Mouse (Mus musculus) MEL (cell line): Measurements from ENCODE around the gene Gm44973. TPM values are rescaled to one million over a fixed set of nuclear protein-coding genes. Genes with fewer than 3 reads are reported as not detected.

Source experiments
- DNase-seq: peaks from one replicate; pipeline ENCODE4 v3.0.0; 2011; ENCODE audit warnings: low read depth, low spot score
- H3K27ac ChIP-seq: 2 replicates; pipeline ENCODE4 v1.5.1; 2012; ENCODE audit warnings: low read depth, mild to moderate bottlenecking, control low read depth, low read length, moderate library complexity; ENCODE audit not compliant: control insufficient read depth
- H3K27me3 ChIP-seq, 2 experiments: fragments of 150-350 bp in 1 of 2; sonication (generic) in 1 of 2; 2 replicates each; pipeline ENCODE4 v1.6.1; 2012; ENCODE audit warnings: low read length in 2 of 2, mild to moderate bottlenecking in 2 of 2, improper control_type of control experiment in 1 of 2, moderate library complexity in 1 of 2; ENCODE audit not compliant: insufficient read depth in 2 of 2, control insufficient read depth in 1 of 2
- H3K36me3 ChIP-seq, 2 experiments: 2 replicates each; pipeline ENCODE4 v1.6.1; 2012 to 2014; ENCODE audit warnings: low read length in 2 of 2, improper control_type of control experiment in 1 of 2, inconsistent platforms in 1 of 2, mild to moderate bottlenecking in 1 of 2; ENCODE audit not compliant: insufficient read depth in 2 of 2, control insufficient read depth in 1 of 2
- H3K4me1 ChIP-seq, 2 experiments: fragments of 150-350 bp in 1 of 2; sonication (generic) in 1 of 2; 2 replicates each; pipeline ENCODE4 v1.6.1; 2012; ENCODE audit warnings: low read length in 2 of 2, improper control_type of control experiment in 1 of 2, mild to moderate bottlenecking in 1 of 2; ENCODE audit not compliant: insufficient read depth in 2 of 2, control insufficient read depth in 1 of 2
- H3K4me3 ChIP-seq, 2 experiments: fragments of 150-350 bp in 1 of 2; sonication (generic) in 1 of 2; 2 replicates each; pipeline ENCODE4 v1.5.1; 2012; ENCODE audit warnings: low read depth in 2 of 2, low read length in 2 of 2, mild to moderate bottlenecking in 2 of 2, moderate library complexity in 2 of 2, control low read depth in 1 of 2, improper control_type of control experiment in 1 of 2; ENCODE audit not compliant: control insufficient read depth in 1 of 2, insufficient read depth in 1 of 2
- H3K79me2 ChIP-seq: 2 replicates; pipeline ENCODE4 v1.6.1; 2012; ENCODE audit warnings: mild to moderate bottlenecking, low read length, moderate library complexity; ENCODE audit not compliant: control insufficient read depth, poor library complexity, insufficient read depth
- H3K9ac ChIP-seq: 2 replicates; pipeline ENCODE4 v1.6.1; 2012; ENCODE audit warnings: low read depth, mild to moderate bottlenecking, control low read depth, low read length, moderate library complexity; ENCODE audit not compliant: control insufficient read depth, poor library complexity, severe bottlenecking
- H3K9me3 ChIP-seq: fragments of 150-350 bp; sonication (generic); replicated peaks from 2 replicates; pipeline ENCODE4 v1.6.1; 2012; ENCODE audit warnings: mild to moderate bottlenecking, low read length, improper control_type of control experiment, moderate library complexity; ENCODE audit not compliant: insufficient read depth
- CHD1 ChIP-seq: IDR thresholded peaks from 2 replicates; pipeline ENCODE4 v1.6.1; 2012; ENCODE audit warnings: low read depth, mild to moderate bottlenecking, inconsistent platforms, low read length, improper control_type of control experiment
- E2F4 ChIP-seq: IDR thresholded peaks from 2 replicates; pipeline ENCODE4 v1.6.1; 2011; ENCODE audit warnings: low read depth, low read length, improper control_type of control experiment, borderline replicate concordance
- ELF1 ChIP-seq: IDR thresholded peaks from 2 replicates; pipeline ENCODE4 v1.6.1; 2014; ENCODE audit warnings: low read depth, mild to moderate bottlenecking, inconsistent platforms, low read length, improper control_type of control experiment, moderate library complexity
- EP300 ChIP-seq, 2 experiments: IDR thresholded peaks; 2 replicates each; pipeline ENCODE4 v1.6.1; 2011; ENCODE audit warnings: improper control_type of control experiment in 2 of 2, low read length in 2 of 2, low read depth in 1 of 2, mild to moderate bottlenecking in 1 of 2
- GABPA ChIP-seq: IDR thresholded peaks from 2 replicates; pipeline ENCODE4 v1.6.1; 2012; ENCODE audit warnings: low read depth, mild to moderate bottlenecking, inconsistent platforms, low read length, improper control_type of control experiment, moderate library complexity
- KAT2A ChIP-seq: conservative IDR thresholded peaks from 2 replicates; pipeline ENCODE4 v1.6.1; 2012; ENCODE audit warnings: low read depth, low read length, improper control_type of control experiment, inconsistent platforms
- MAFK ChIP-seq: IDR thresholded peaks from 2 replicates; pipeline ENCODE4 v1.6.1; 2011; ENCODE audit warnings: low read depth, mild to moderate bottlenecking, low read length, improper control_type of control experiment, borderline replicate concordance
- MAX ChIP-seq: IDR thresholded peaks from 2 replicates; pipeline ENCODE4 v1.6.1; 2011; ENCODE audit warnings: low read length, improper control_type of control experiment
- MAZ ChIP-seq: IDR thresholded peaks from 2 replicates; pipeline ENCODE4 v1.6.1; 2012; ENCODE audit warnings: low read depth, mild to moderate bottlenecking, inconsistent platforms, low read length, improper control_type of control experiment
- MEF2A ChIP-seq: IDR thresholded peaks from 2 replicates; pipeline ENCODE4 v1.6.1; 2014; ENCODE audit warnings: low read depth, mild to moderate bottlenecking, inconsistent platforms, low read length, improper control_type of control experiment; ENCODE audit not compliant: poor library complexity, insufficient replicate concordance, severe bottlenecking; ENCODE audit errors: extremely low read depth
- MXI1 ChIP-seq: IDR thresholded peaks from 2 replicates; pipeline ENCODE4 v1.6.1; 2011; ENCODE audit warnings: mild to moderate bottlenecking, low read depth, low read length, improper control_type of control experiment
- MYB ChIP-seq: IDR thresholded peaks from 2 replicates; pipeline ENCODE4 v1.6.1; 2011; ENCODE audit warnings: mild to moderate bottlenecking, low read depth, low read length, improper control_type of control experiment
- NELFE ChIP-seq: IDR thresholded peaks from 2 replicates; pipeline ENCODE4 v1.6.1; 2011; ENCODE audit warnings: low read depth, low read length, improper control_type of control experiment
- NRF1 ChIP-seq: IDR thresholded peaks from 2 replicates; pipeline ENCODE4 v1.6.1; 2014; ENCODE audit warnings: low read depth, mild to moderate bottlenecking, inconsistent platforms, low read length, improper control_type of control experiment, moderate library complexity; ENCODE audit not compliant: poor library complexity, insufficient read depth, severe bottlenecking
- POLR2A ChIP-seq, 2 experiments: IDR thresholded peaks; 2 replicates each; pipeline ENCODE4 v1.6.1; 2011 to 2012; ENCODE audit warnings: low read length in 2 of 2, mild to moderate bottlenecking in 2 of 2, control low read depth in 1 of 2, improper control_type of control experiment in 1 of 2, low read depth in 1 of 2, moderate library complexity in 1 of 2; ENCODE audit not compliant: control insufficient read depth in 1 of 2, insufficient read depth in 1 of 2, poor library complexity in 1 of 2
- POLR2AphosphoS2 ChIP-seq: IDR thresholded peaks from 2 replicates; pipeline ENCODE4 v1.6.1; 2011; ENCODE audit warnings: low read length, improper control_type of control experiment
- POLR2AphosphoS5 ChIP-seq: IDR thresholded peaks from 2 replicates; pipeline ENCODE4 v1.6.1; 2012; ENCODE audit warnings: low read depth, borderline replicate concordance, mild to moderate bottlenecking, inconsistent platforms, low read length, moderate library complexity, mixed read lengths
- RCOR1 ChIP-seq: IDR thresholded peaks from 2 replicates; pipeline ENCODE4 v1.6.1; 2012; ENCODE audit warnings: low read depth, mild to moderate bottlenecking, inconsistent platforms, low read length, improper control_type of control experiment
- SIN3A ChIP-seq: IDR thresholded peaks from 2 replicates; pipeline ENCODE4 v1.6.1; 2012; ENCODE audit warnings: low read length, improper control_type of control experiment, inconsistent platforms
- TAL1 ChIP-seq: IDR thresholded peaks from 2 replicates; pipeline ENCODE4 v1.6.1; 2012; ENCODE audit warnings: mild to moderate bottlenecking, inconsistent platforms, low read length, moderate library complexity, mixed read lengths
- TCF12 ChIP-seq: IDR thresholded peaks from 2 replicates; pipeline ENCODE4 v1.6.1; 2014; ENCODE audit warnings: low read depth, mild to moderate bottlenecking, inconsistent platforms, low read length, improper control_type of control experiment, moderate library complexity
- UBTF ChIP-seq: IDR thresholded peaks from 2 replicates; pipeline ENCODE4 v1.6.1; 2012; ENCODE audit warnings: low read depth, mild to moderate bottlenecking, inconsistent platforms, low read length, improper control_type of control experiment, moderate library complexity, borderline replicate concordance; ENCODE audit not compliant: insufficient read depth
- USF2 ChIP-seq, 2 experiments: IDR thresholded peaks; 2 replicates each; pipeline ENCODE4 v1.6.1; 2011 to 2012; ENCODE audit warnings: improper control_type of control experiment in 2 of 2, low read length in 2 of 2, borderline replicate concordance in 1 of 2, inconsistent platforms in 1 of 2, low read depth in 1 of 2, mild to moderate bottlenecking in 1 of 2; ENCODE audit not compliant: insufficient read depth in 1 of 2
- ZC3H11A ChIP-seq: IDR thresholded peaks from 2 replicates; pipeline ENCODE4 v1.6.1; 2012; ENCODE audit warnings: low read depth, mild to moderate bottlenecking, inconsistent platforms, low read length, improper control_type of control experiment
- ZMIZ1 ChIP-seq: IDR thresholded peaks from 2 replicates; pipeline ENCODE4 v1.6.1; 2012; ENCODE audit warnings: low read depth, mild to moderate bottlenecking, inconsistent platforms, low read length, improper control_type of control experiment, moderate library complexity
- ZNF384 ChIP-seq: IDR thresholded peaks from 2 replicates; pipeline ENCODE4 v1.6.1; 2012; ENCODE audit warnings: low read depth, mild to moderate bottlenecking, inconsistent platforms, low read length, improper control_type of control experiment
- polyA plus RNA-seq, 2 experiments: library from polyadenylated mRNA; stranded (reverse) in 1 of 2; unstranded in 1 of 2; fragments of >175 nt in 1 of 2; fragments of >200 nt in 1 of 2; gene quantifications; 2 replicates each; pipeline versions ENCODE4 v1.2.1 to v1.2.4; 2012; ENCODE audit warnings: low replicate concordance in 2 of 2, low read depth in 1 of 2; ENCODE audit not compliant: insufficient read length in 2 of 2, insufficient read depth in 1 of 2, missing spikeins in 1 of 2
- total RNA-seq: library from RNA; depleted of rRNA; stranded (reverse); fragments of 300-350 nt; gene quantifications from 2 replicates; pipeline ENCODE4 v1.2.3, GENCODE M21; 2012

Gm44973 gene
- total and polyA plus RNA-seq, 3 experiments, result 7.9 TPM; not detected in 2

DNA sequence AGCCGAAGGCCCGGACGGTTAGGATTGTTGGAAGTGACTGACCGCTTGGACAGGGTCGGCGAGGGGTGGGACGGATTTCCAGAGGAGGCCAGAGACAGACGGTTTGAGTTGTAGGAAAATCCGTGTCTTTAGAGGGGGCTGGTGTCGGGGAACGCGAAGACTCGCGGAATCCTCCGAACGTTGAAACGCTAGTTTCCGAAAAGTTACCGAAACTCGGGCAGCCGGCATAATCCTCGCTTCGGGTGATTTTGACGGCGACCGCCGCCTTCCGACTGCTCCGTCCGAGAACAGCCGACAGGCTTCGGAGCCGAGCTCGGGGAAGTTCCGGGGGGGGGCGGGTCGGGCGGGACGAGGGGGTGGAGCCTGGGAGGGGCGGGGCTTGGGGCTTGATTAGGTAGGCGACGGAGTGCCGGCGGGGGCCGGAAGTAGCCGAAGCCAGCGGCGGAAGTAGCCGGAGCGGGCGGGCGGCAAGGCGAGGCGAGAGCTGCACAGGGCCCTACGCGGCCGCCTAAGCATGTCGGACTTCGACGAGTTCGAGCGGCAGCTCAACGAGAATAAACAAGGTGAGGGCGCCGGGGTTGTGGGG, 46.6 kb downstream of the Gm44973 start, which contains the start of gene U2af2:
Gene U2af2, plus strand, starts transcription at position 370 of the 586 bp plus-strand sequence.
- Histone ChIP-seq H3K9me3 (no peaks in the 10 kb centered on the region), H3K4me3 (peak within 1 kb of the TSS; percentile 89 to 93), H3K36me3 (peaks cover 8 to 30% of the 10 kb centered on the region in 2 experiments), H3K27me3 (no peaks in the 10 kb centered on the region), H3K4me1 (peaks cover 2 to 22% of the 10 kb centered on the region in 2 experiments), H3K79me2 (peaks cover 49% of the 10 kb centered on the region), H3K9ac (peak within 1 kb of the TSS; percentile 98), H3K27ac (peak within 1 kb of the TSS; percentile 99)
- 0 out of 2 replicates have a peak, but pooled peaks have one; percentile 75 for TF ChIP-seq CHD1
- no peak for TF ChIP-seq EP300 (IDR thresholded peaks at IDR 0.05; ENCODE audit: low read depth in 1 of 2, low read length in 2 of 2)
- no peak for TF ChIP-seq KAT2A
- TF ChIP-seq SIN3A, result peak; percentile 65; the same call in 1 of the 2 replicates
- TF ChIP-seq POLR2A (IDR thresholded peaks at IDR 0.05; ENCODE audit: control insufficient read depth in 1 of 2, insufficient read depth in 1 of 2, low read depth in 1 of 2, low read length in 2 of 2, poor library complexity in 1 of 2), result peak in 1 of 2 experiments; percentile 76; a peak in 3 of 4 replicates
- peak; percentile 39; the same call in 1 of the 2 replicates for TF ChIP-seq NELFE
- no peak for TF ChIP-seq GABPA
- TF ChIP-seq ZC3H11A, result no peak
- no peak for TF ChIP-seq RCOR1
- TF ChIP-seq NRF1, result no peak
- TF ChIP-seq POLR2AphosphoS2, result peak; percentile 16; the same call in 1 of the 2 replicates
- TF ChIP-seq MYB, result no peak
- peak; percentile 37; the same call in 1 of the 2 replicates for TF ChIP-seq ELF1
- TF ChIP-seq MAZ, result peak; percentile 49; the same call in 1 of the 2 replicates
- DNase-seq, result peak; percentile 94

DNA sequence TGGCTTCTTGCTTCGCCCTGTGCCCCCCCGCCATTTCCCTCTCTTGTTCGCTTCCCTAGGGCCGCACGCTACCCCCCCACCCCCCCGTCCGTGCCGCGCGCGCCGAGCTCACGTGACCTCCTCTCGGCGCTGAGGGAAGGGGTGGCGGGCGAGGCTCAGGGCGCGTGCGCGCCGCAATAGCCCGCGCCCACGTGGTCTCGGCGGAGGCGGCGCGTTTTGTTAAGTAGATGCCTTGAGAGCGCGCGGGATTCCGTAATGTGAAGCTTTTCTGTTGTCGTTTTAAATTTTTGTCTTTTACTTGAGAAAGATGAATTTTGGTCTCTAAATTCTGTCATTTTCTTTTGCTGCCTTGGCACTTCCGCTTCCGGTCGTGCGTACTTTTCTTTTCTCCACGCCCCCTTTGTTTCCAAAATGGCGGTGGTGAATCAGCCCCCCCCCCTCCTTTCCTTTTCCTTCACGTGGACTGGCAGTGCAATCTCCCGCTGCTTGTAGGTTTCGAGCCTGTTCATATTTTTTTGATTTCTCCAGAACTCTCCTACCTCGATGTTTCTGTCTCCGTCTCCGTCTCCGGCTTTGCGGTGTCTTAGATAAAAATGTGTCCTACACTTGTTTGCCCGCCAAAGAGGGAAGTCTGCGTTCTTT, 47.2 kb downstream of the Gm44973 start:
- Histone ChIP-seq H3K27me3 (no peaks in the 10 kb centered on the region), H3K27ac (peak overlapping the region; percentile 94), H3K4me3 (peak overlapping the region; percentile 89 to 93), H3K9me3 (no peaks in the 10 kb centered on the region), H3K36me3 (peaks cover 10 to 30% of the 10 kb centered on the region in 2 experiments), H3K79me2 (peaks cover 55% of the 10 kb centered on the region), H3K9ac (peak overlapping the region; percentile 95), H3K4me1 (peaks cover 2 to 22% of the 10 kb centered on the region in 2 experiments)
- peak; percentile 91 for DNase-seq
- no peak for TF ChIP-seq TAL1
- TF ChIP-seq POLR2AphosphoS2, result no peak; the same call in 1 of the 2 replicates
- no peak for TF ChIP-seq MAFK
- no peak for TF ChIP-seq MEF2A
- TF ChIP-seq ELF1, result peak; percentile 94
- peak; percentile 28 for TF ChIP-seq NELFE
- no peak for TF ChIP-seq UBTF
- TF ChIP-seq E2F4, result peak; percentile 87; the same call in 1 of the 2 replicates
- no peak for TF ChIP-seq ZNF384
- no peak for TF ChIP-seq ZMIZ1
- TF ChIP-seq POLR2AphosphoS5, result no peak
- peak in 1 of 2 experiments; percentile 50; a peak in 1 of 4 replicates for TF ChIP-seq POLR2A (IDR thresholded peaks at IDR 0.05; ENCODE audit: control insufficient read depth in 1 of 2, insufficient read depth in 1 of 2, low read depth in 1 of 2, low read length in 2 of 2, poor library complexity in 1 of 2)
- TF ChIP-seq NRF1, result peak; percentile 78
- TF ChIP-seq SIN3A, result peak; percentile 84
- peak in 1 of 2 experiments; percentile 20; a peak in 1 of 4 replicates for TF ChIP-seq EP300 (IDR thresholded peaks at IDR 0.05; ENCODE audit: low read depth in 1 of 2, low read length in 2 of 2)
- no peak for TF ChIP-seq CHD1
- peak; percentile 95 for TF ChIP-seq MAX
- peak in 1 of 2 experiments; percentile 68; a peak in 1 of 4 replicates for TF ChIP-seq USF2 (IDR thresholded peaks at IDR 0.05; ENCODE audit: borderline replicate concordance in 1 of 2, insufficient read depth in 1 of 2, low read depth in 1 of 2, low read length in 2 of 2)
- TF ChIP-seq MXI1, result peak; percentile 96
- TF ChIP-seq TCF12, result peak; percentile 50; the same call in 1 of the 2 replicates
